Mouse (Mus musculus) intestine, postnatal 0 days (tissue): ENCODE measurements at regions not wholly inside any gene's neighbourhood (a gene's known extent, or its start where the extent isn't known, plus 50 kb on each side); places are given as distances from the start of the nearest gene placed in this dataset.

Experiments used
- ATAC-seq: fragments of 200-750 bp; cut with Nextera tagmentation; 2 replicates; pipeline ENCODE4 v1.8.0; 2017; ENCODE audit warnings: mild to moderate bottlenecking, moderate TSS enrichment, moderate library complexity
- H3K27ac ChIP-seq: fragments of 300-500 bp; sonication (generic); 2 replicates; pipeline ENCODE4 v1.5.1; 2014; ENCODE audit warnings: mild to moderate bottlenecking, low read depth, low read length, moderate library complexity
- H3K27me3 ChIP-seq: fragments of 300-500 bp; sonication (generic); replicated peaks from 2 replicates; pipeline ENCODE4 v1.6.1; 2014; ENCODE audit warnings: low read length, mixed read lengths; ENCODE audit not compliant: control insufficient read depth, insufficient read depth
- H3K36me3 ChIP-seq: fragments of 300-500 bp; sonication (generic); 2 replicates; pipeline ENCODE4 v1.6.1; 2014; ENCODE audit warnings: mild to moderate bottlenecking, moderate library complexity; ENCODE audit not compliant: control insufficient read depth, insufficient read depth
- H3K4me1 ChIP-seq: fragments of 300-500 bp; sonication (generic); replicated peaks from 2 replicates; pipeline ENCODE4 v1.6.1; 2014; ENCODE audit warnings: antibody characterized with exemption, low read length, mixed read lengths; ENCODE audit not compliant: control insufficient read depth, insufficient read depth
- H3K4me2 ChIP-seq: fragments of 300-500 bp; sonication (generic); replicated peaks from 2 replicates; pipeline ENCODE4 v1.6.1; 2014; ENCODE audit warnings: low read depth, mild to moderate bottlenecking, moderate library complexity
- H3K4me3 ChIP-seq: fragments of 300-500 bp; sonication (generic); 2 replicates; pipeline ENCODE4 v1.5.1; 2014; ENCODE audit warnings: low read depth, low read length
- H3K9ac ChIP-seq: fragments of 300-500 bp; sonication (generic); 2 replicates; pipeline ENCODE4 v1.6.1; 2014; ENCODE audit warnings: mild to moderate bottlenecking, low read depth, low read length
- H3K9me3 ChIP-seq: fragments of 300-500 bp; sonication (generic); 2 replicates; pipeline ENCODE4 v1.6.1; 2016; ENCODE audit warnings: mixed run types; ENCODE audit not compliant: control insufficient read depth
- CTCF ChIP-seq: sonication (generic); IDR thresholded peaks from 2 replicates; pipeline ENCODE4 v1.5.1; 2016; ENCODE audit warnings: low read depth, mild to moderate bottlenecking, control low read depth, antibody characterized with exemption, moderate library complexity
- WGBS: fragments of 180-500 bp; shearing (Covaris S2); extraction: QIAGEN DNeasy Blood & Tissue Kit; methylation state at CpG from one replicate; pipeline ENCODE4 v1.1.7; 2014; 5-methylcytosine and 5-hydroxymethylcytosine counted together

DNA sequence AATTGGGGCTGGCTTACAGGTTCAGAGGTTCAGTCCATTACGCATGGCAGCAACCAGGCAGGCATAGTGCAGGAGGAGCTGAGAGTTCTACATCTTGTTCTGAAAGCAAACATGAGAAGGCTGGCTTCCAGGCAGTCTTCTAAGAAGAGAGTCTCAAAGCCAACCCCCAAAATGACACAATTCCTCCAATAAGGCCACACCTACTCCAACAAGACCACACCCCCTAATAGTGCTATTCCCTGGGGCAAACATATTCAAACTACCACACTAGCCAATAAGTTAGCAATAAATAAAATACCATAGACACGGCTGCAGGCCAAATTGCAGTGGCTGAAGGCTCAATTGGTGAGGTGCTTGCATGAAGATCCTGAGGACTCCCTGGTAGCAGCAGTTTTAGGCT lies 72.2 kb upstream of the Gpr12 start:
- TF ChIP-seq CTCF = no peak

GRCm38 (mm10) chr5:146655394-146655793 lies 70.4 kb upstream of the Gpr12 start:
- Histone ChIP-seq H3K27me3 (no peaks in the 10 kb centered on the region), H3K9ac (no peak overlapping the region), H3K27ac (no peak overlapping the region), H3K36me3 (no peaks in the 10 kb centered on the region), H3K4me2 (no peak overlapping the region), H3K9me3 (no peaks in the 10 kb centered on the region), H3K4me3 (no peak overlapping the region), H3K4me1 (no peaks in the 10 kb centered on the region)
- 65% methylated on average over 7 of the region's 7 CpGs for WGBS
- ATAC-seq = no peak
- no peak for TF ChIP-seq CTCF

More for the DNA sequence above, 72.2 kb upstream of the Gpr12 start:
- H3K4me3 ChIP-seq = no peak overlapping the region
- H3K27ac ChIP-seq = no peak overlapping the region
- H3K27me3 ChIP-seq = no peaks in the 10 kb centered on the region
- no peak overlapping the region for H3K9ac ChIP-seq
- ATAC-seq = no peak
- no peak overlapping the region for H3K4me2 ChIP-seq
- no peaks in the 10 kb centered on the region for H3K4me1 ChIP-seq
- 69% methylated on average over 2 of the region's 2 CpGs for WGBS
- no peaks in the 10 kb centered on the region for H3K9me3 ChIP-seq
- H3K36me3 ChIP-seq = no peaks in the 10 kb centered on the region

DNA sequence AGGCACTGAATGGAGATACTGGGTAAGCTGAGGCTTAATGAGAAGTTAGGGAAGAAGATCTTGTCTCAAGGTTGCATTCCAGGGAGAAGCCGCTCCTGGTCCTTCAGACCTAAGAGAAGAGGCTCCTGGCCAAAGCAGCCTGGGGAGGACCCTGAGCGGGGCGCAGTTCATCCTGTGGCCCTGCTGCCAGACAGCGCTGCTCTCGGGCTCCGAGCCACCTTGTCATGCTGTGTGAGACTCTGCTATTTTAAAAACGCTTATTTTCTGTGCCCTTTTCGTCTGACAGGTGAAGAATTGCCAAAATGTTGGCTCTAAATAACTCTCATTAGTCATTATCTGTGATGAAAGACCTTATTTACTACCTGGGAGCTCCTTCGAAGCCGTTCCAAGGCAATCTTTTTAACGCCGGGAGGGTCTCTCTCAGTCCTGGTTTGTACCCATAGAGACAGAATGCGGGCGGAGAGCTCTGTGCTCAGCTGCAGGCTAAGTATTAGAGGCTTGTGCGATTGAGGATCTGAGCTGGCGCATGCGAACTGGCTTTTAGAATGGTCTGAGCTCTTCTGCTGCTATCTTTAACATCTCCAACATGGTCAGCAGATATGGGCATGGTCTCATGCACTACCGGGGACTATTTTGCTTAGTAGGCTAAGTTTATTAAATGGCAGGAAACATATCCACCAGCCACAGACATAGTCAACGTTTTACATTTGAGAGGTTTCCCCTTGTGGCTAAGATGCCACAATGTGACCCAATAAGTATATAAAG lies 68.8 kb upstream of the Gpr12 start:
- 84% methylated on average over 19 of the region's 19 CpGs for WGBS
- Histone ChIP-seq H3K4me2 (no peak overlapping the region), H3K9ac (no peak overlapping the region), H3K4me3 (no peak overlapping the region), H3K36me3 (no peaks in the 10 kb centered on the region), H3K9me3 (no peaks in the 10 kb centered on the region), H3K27ac (no peak overlapping the region), H3K27me3 (no peaks in the 10 kb centered on the region), H3K4me1 (no peaks in the 10 kb centered on the region)
- no peak for ATAC-seq
- TF ChIP-seq CTCF = no peak

DNA sequence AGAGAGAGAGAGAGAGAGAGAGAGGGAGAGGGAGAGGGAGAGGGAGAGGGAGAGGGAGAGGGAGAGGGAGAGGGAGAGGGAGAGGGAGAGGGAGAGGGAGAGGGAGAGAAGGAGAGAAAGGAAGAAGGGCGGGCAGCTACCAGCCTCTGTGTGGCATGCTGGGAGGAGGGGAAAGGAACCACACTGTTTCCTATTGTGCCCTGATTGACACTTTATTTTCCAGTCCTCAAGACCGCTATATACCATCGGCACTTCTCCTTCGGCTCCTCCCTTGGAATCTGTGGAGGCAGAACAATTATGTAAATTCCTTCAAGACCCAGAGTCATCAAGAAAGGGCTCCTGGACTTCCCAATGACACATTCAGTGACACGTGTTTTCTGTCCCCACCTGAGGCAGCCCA lies 67.8 kb upstream of the Gpr12 start:
- no peaks in the 10 kb centered on the region for H3K27me3 ChIP-seq
- no peaks in the 10 kb centered on the region for H3K36me3 ChIP-seq
- WGBS = 57% methylated on average over 5 of the region's 5 CpGs
- no peak for TF ChIP-seq CTCF
- no peaks in the 10 kb centered on the region for H3K9me3 ChIP-seq
- H3K4me3 ChIP-seq = no peak overlapping the region
- H3K27ac ChIP-seq = no peak overlapping the region
- no peaks in the 10 kb centered on the region for H3K4me1 ChIP-seq
- no peak for ATAC-seq
- H3K9ac ChIP-seq = no peak overlapping the region
- H3K4me2 ChIP-seq = no peak overlapping the region

DNA sequence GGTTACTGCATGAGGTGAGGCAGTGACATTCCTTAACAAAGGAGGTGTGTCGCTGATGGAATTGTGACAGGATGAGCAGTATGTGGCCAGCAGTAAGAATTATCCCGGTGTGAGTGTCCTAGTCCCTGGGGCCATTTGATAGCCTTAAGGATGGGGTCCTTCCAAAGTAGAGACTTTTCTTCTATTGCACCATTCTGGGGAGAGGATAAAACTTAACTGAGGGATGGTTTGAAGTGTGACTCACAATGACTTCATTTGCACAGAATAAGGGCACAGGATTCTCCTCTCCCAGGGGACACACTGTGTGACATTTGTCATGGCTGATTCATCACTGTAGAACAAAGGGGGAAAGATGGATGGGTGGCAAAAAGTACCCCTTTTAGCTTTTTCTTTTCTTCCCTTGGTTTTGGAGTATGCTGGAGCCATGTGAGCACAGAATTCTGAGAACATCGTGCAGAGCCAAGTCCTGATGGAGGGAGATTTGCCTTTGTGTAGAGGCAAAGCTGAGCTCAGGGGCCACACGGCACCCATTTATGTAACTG lies 63.6 kb upstream of the Gpr12 start:
- Histone ChIP-seq H3K4me3 (no peak overlapping the region), H3K9ac (no peak overlapping the region), H3K27me3 (no peaks in the 10 kb centered on the region), H3K4me1 (no peaks in the 10 kb centered on the region), H3K36me3 (no peaks in the 10 kb centered on the region), H3K9me3 (no peaks in the 10 kb centered on the region), H3K27ac (no peak overlapping the region), H3K4me2 (no peak overlapping the region)
- WGBS = 78% methylated on average over 4 of the region's 4 CpGs
- no peak for TF ChIP-seq CTCF
- no peak for ATAC-seq

- H3K9ac ChIP-seq = no peak overlapping the region
- no peaks in the 10 kb centered on the region for H3K9me3 ChIP-seq
- H3K36me3 ChIP-seq = no peaks in the 10 kb centered on the region
- H3K4me3 ChIP-seq = no peak overlapping the region
- H3K27ac ChIP-seq = no peak overlapping the region
- ATAC-seq = no peak
- H3K27me3 ChIP-seq = no peaks in the 10 kb centered on the region
- 31% methylated on average over 11 of the region's 11 CpGs for WGBS
- no peaks in the 10 kb centered on the region for H3K4me1 ChIP-seq
- TF ChIP-seq CTCF = no peak
- H3K4me2 ChIP-seq = 0 out of 2 replicates have a peak overlapping the region, but pooled peaks have one; percentile 17
Measured at GRCm38 (mm10) chr5:146647628-146648380, 62.8 kb upstream of the Gpr12 start.
